Mouse (Mus musculus) CH12.LX (cell line): ENCODE data around the gene Pigu. TPM values are rescaled to one million over a fixed set of nuclear protein-coding genes. Genes with fewer than 3 reads are reported as not detected.

Source experiments
- DNase-seq: peaks from one replicate; pipeline ENCODE4 v3.0.0-alpha.2; 2013; ENCODE audit errors: extremely low read depth
- H3K27ac ChIP-seq: 2 replicates; pipeline ENCODE4 v1.5.1; 2012; ENCODE audit warnings: low read depth, mild to moderate bottlenecking, control low read depth, moderate library complexity; ENCODE audit not compliant: insufficient read depth
- H3K27me3 ChIP-seq: replicated peaks from 2 replicates; pipeline ENCODE3; 2012; ENCODE audit warnings: inconsistent platforms
- H3K36me3 ChIP-seq, 2 experiments: replicated peaks in 1 of 2; 2 replicates each; pipeline versions ENCODE3 to v1.6.1; 2012; ENCODE audit warnings: inconsistent platforms in 1 of 2, low read length in 1 of 2, mild to moderate bottlenecking in 1 of 2, mixed read lengths in 1 of 2, moderate library complexity in 1 of 2; ENCODE audit not compliant: control insufficient read depth in 1 of 2, insufficient read depth in 1 of 2
- H3K4me1 ChIP-seq, 2 experiments: 2 replicates each; pipeline ENCODE4 v1.6.1; 2012; ENCODE audit warnings: inconsistent platforms in 1 of 2, moderate library complexity in 1 of 2; ENCODE audit not compliant: insufficient read depth in 2 of 2, control insufficient read depth in 1 of 2
- H3K4me2 ChIP-seq: 2 replicates; pipeline ENCODE4 v1.6.1; 2012; ENCODE audit warnings: low read depth, mild to moderate bottlenecking, control low read depth; ENCODE audit not compliant: poor library complexity, insufficient read depth, severe bottlenecking
- H3K4me3 ChIP-seq, 3 experiments: fragments of 150-350 bp in 1 of 3; sonication (generic) in 1 of 3; replicated peaks in 1 of 3; 2 replicates each; pipeline versions ENCODE3 to v1.5.1; 2011 to 2012; ENCODE audit warnings: low read depth in 2 of 3, low read length in 2 of 3, mild to moderate bottlenecking in 2 of 3, moderate library complexity in 2 of 3, control low read depth in 1 of 3, improper control_type of control experiment in 1 of 3, inconsistent platforms in 1 of 3, mixed read lengths in 1 of 3; ENCODE audit not compliant: poor library complexity in 1 of 3
- H3K79me2 ChIP-seq: replicated peaks from 2 replicates; pipeline ENCODE4 v1.6.1; 2012; ENCODE audit warnings: mild to moderate bottlenecking, moderate library complexity; ENCODE audit not compliant: control insufficient read depth, poor library complexity, insufficient read depth, severe bottlenecking; ENCODE audit errors: extremely low read depth
- H3K9ac ChIP-seq: 2 replicates; pipeline ENCODE4 v1.6.1; 2012; ENCODE audit warnings: low read depth, mild to moderate bottlenecking, control low read depth, moderate library complexity; ENCODE audit not compliant: insufficient read depth
- H3K9me3 ChIP-seq: replicated peaks from 2 replicates; pipeline ENCODE3; 2012; ENCODE audit warnings: low read length, inconsistent platforms, mixed read lengths
- CHD1 ChIP-seq: IDR thresholded peaks from 2 replicates; pipeline ENCODE4 v1.6.1; 2012; ENCODE audit warnings: low read depth, low read length, improper control_type of control experiment, inconsistent platforms
- CHD2 ChIP-seq: IDR thresholded peaks from 2 replicates; pipeline ENCODE4 v1.6.1; 2011; ENCODE audit warnings: low read length, improper control_type of control experiment
- CTCF ChIP-seq, 2 experiments: IDR thresholded peaks in 1 of 2; conservative IDR thresholded peaks in 1 of 2; 2 replicates each; pipeline ENCODE4 v1.5.1; 2011 to 2012; ENCODE audit warnings: low read depth in 2 of 2, low read length in 2 of 2, improper control_type of control experiment in 1 of 2, inconsistent platforms in 1 of 2, mild to moderate bottlenecking in 1 of 2, moderate library complexity in 1 of 2
- E2F4 ChIP-seq: IDR thresholded peaks from 2 replicates; pipeline ENCODE4 v1.6.1; 2011; ENCODE audit warnings: low read depth, low read length, improper control_type of control experiment; ENCODE audit not compliant: insufficient replicate concordance
- ELF1 ChIP-seq: IDR thresholded peaks from 2 replicates; pipeline ENCODE4 v1.6.1; 2014; ENCODE audit warnings: low read depth, mild to moderate bottlenecking, inconsistent platforms, low read length, improper control_type of control experiment
- IRF4 ChIP-seq: IDR thresholded peaks from 2 replicates; pipeline ENCODE4 v1.6.1; 2014; ENCODE audit warnings: low read depth, mild to moderate bottlenecking, inconsistent platforms, low read length, improper control_type of control experiment
- JUN ChIP-seq: IDR thresholded peaks from 2 replicates; pipeline ENCODE4 v1.6.1; 2011; ENCODE audit warnings: low read depth, mild to moderate bottlenecking, low read length, improper control_type of control experiment, moderate library complexity; ENCODE audit not compliant: insufficient read depth
- KAT2A ChIP-seq: IDR thresholded peaks from 2 replicates; pipeline ENCODE4 v1.6.1; 2012; ENCODE audit warnings: low read length, improper control_type of control experiment, inconsistent platforms; ENCODE audit not compliant: insufficient replicate concordance
- MAZ ChIP-seq: IDR thresholded peaks from 2 replicates; pipeline ENCODE4 v1.6.1; 2012; ENCODE audit warnings: low read depth, mild to moderate bottlenecking, inconsistent platforms, low read length, improper control_type of control experiment, moderate library complexity
- MEF2A ChIP-seq: IDR thresholded peaks from 2 replicates; pipeline ENCODE4 v1.6.1; 2014; ENCODE audit warnings: low read depth, mild to moderate bottlenecking, inconsistent platforms, low read length, improper control_type of control experiment, borderline replicate concordance
- MXI1 ChIP-seq: IDR thresholded peaks from 2 replicates; pipeline ENCODE4 v1.6.1; 2011; ENCODE audit warnings: mild to moderate bottlenecking, low read depth, low read length, improper control_type of control experiment
- MYC ChIP-seq: IDR thresholded peaks from 2 replicates; pipeline ENCODE4 v1.6.1; 2011; ENCODE audit warnings: low read depth, mild to moderate bottlenecking, improper control_type of control experiment, low read length
- NRF1 ChIP-seq: IDR thresholded peaks from 2 replicates; pipeline ENCODE4 v1.6.1; 2014; ENCODE audit warnings: low read depth, mild to moderate bottlenecking, inconsistent platforms, low read length, improper control_type of control experiment, moderate library complexity
- PAX5 ChIP-seq: IDR thresholded peaks from 2 replicates; pipeline ENCODE4 v1.6.1; 2012; ENCODE audit warnings: low read length, inconsistent platforms, mixed read lengths
- POLR2A ChIP-seq: IDR thresholded peaks from 2 replicates; pipeline ENCODE4 v1.6.1; 2011; ENCODE audit warnings: low read depth, mild to moderate bottlenecking, improper control_type of control experiment, low read length
- POLR2AphosphoS2 ChIP-seq: IDR thresholded peaks from 2 replicates; pipeline ENCODE4 v1.6.1; 2011; ENCODE audit warnings: low read depth, low read length, improper control_type of control experiment
- RAD21 ChIP-seq: IDR thresholded peaks from 2 replicates; pipeline ENCODE4 v1.6.1; 2011; ENCODE audit warnings: low read depth, mild to moderate bottlenecking, low read length, improper control_type of control experiment, moderate library complexity
- RCOR1 ChIP-seq: conservative IDR thresholded peaks from 2 replicates; pipeline ENCODE4 v1.6.1; 2012; ENCODE audit warnings: low read depth, mild to moderate bottlenecking, inconsistent platforms, low read length, improper control_type of control experiment
- SMC3 ChIP-seq: IDR thresholded peaks from 2 replicates; pipeline ENCODE4 v1.6.1; 2011; ENCODE audit warnings: low read depth, low read length, improper control_type of control experiment
- TBP ChIP-seq: conservative IDR thresholded peaks from 2 replicates; pipeline ENCODE4 v1.6.1; 2011; ENCODE audit warnings: low read depth, low read length, improper control_type of control experiment
- USF2 ChIP-seq: conservative IDR thresholded peaks from 2 replicates; pipeline ENCODE4 v1.6.1; 2011; ENCODE audit warnings: low read depth, low read length, improper control_type of control experiment
- ZC3H11A ChIP-seq: IDR thresholded peaks from 2 replicates; pipeline ENCODE4 v1.6.1; 2012; ENCODE audit warnings: low read depth, mild to moderate bottlenecking, inconsistent platforms, low read length, improper control_type of control experiment
- ZMIZ1 ChIP-seq: IDR thresholded peaks from 2 replicates; pipeline ENCODE4 v1.6.1; 2012; ENCODE audit warnings: low read depth, mild to moderate bottlenecking, inconsistent platforms, low read length, improper control_type of control experiment
- dilution Hi-C: fragments of 300-500 bp; cut with MboI; formaldehyde crosslinking; loops from 2 replicates; pipeline ENCODE4 v1.14.3; 2020; ENCODE audit warnings: low sequenced_read_pairs; ENCODE audit not compliant: extremely low pct_unique_long_range_greater_than_20kb, extremely low pct_ligation_motif_present
- in situ Hi-C: fragments of 300-500 bp; cut with MboI; formaldehyde crosslinking; loops from 3 replicates; pipeline ENCODE4 v1.14.3; 2019; ENCODE audit warnings: low sequenced_read_pairs, low pct_ligation_motif_present, low pct_unique_long_range_greater_than_20kb, mixed read lengths
- polyA plus RNA-seq: library from polyadenylated mRNA; unstranded; fragments of >175 nt; gene quantifications from 2 replicates; pipeline ENCODE4 v1.2.1, GENCODE M21; 2012; ENCODE audit warnings: low read depth; ENCODE audit not compliant: insufficient read length
- total RNA-seq, 2 experiments: library from RNA; depleted of rRNA; stranded (reverse); fragments of 300-350 nt in 1 of 2; fragments of >200 nt in 1 of 2; gene quantifications; 2 replicates each; pipeline ENCODE4 v1.2.3; 2012 to 2014

The Pigu gene
- total and polyA plus RNA-seq, 3 experiments = 29.0 to 57.3 (median 39.1) TPM

- H3K9ac ChIP-seq = no peak overlapping the region
- no peak overlapping the region for H3K4me3 ChIP-seq
- H3K4me2 ChIP-seq = no peak overlapping the region
- dilution Hi-C loops (no loop called here), in situ Hi-C loops (no loop called here)
- peaks cover 20 to 71% of the 10 kb centered on the region in 2 experiments for H3K36me3 ChIP-seq
- no peak overlapping the region for H3K27ac ChIP-seq
- no peak for DNase-seq
- no peaks in the 10 kb centered on the region for H3K79me2 ChIP-seq
- no peaks in the 10 kb centered on the region for H3K9me3 ChIP-seq
- H3K27me3 ChIP-seq = no peaks in the 10 kb centered on the region
- peaks cover 0 to 14% of the 10 kb centered on the region in 2 experiments; a peak in 2 of 4 replicates for H3K4me1 ChIP-seq
- TF ChIP-seq ZC3H11A (no peak), ELF1 (no peak), PAX5 (no peak), E2F4 (no peak), USF2 (no peak), SMC3 (no peak), RAD21 (no peak), TBP (no peak), CTCF (conservative IDR thresholded peaks at IDR 0.05 in 1 of 2, IDR thresholded peaks at IDR 0.05 in 1 of 2; ENCODE audit: low read depth in 2 of 2, low read length in 2 of 2) (no peak), KAT2A (no peak), POLR2A (no peak), MXI1 (no peak), CHD1 (no peak), MAZ (no peak), NRF1 (no peak)
These were observed 71.5 kb downstream of the Pigu start for GRCm38 (mm10) chr2:155285744-155286143.

- Histone ChIP-seq H3K27ac (no peak overlapping the region), H3K4me1 (peaks cover 0 to 21% of the 10 kb centered on the region in 2 experiments; a peak in 2 of 4 replicates), H3K9ac (no peak overlapping the region), H3K27me3 (no peaks in the 10 kb centered on the region), H3K9me3 (no peaks in the 10 kb centered on the region), H3K79me2 (no peaks in the 10 kb centered on the region), H3K4me2 (no peak overlapping the region), H3K36me3 (peaks cover 17 to 68% of the 10 kb centered on the region in 2 experiments), H3K4me3 (no peak overlapping the region)
- TF ChIP-seq ZMIZ1 = no peak
- no peak for TF ChIP-seq MYC
- no peak for TF ChIP-seq IRF4
- TF ChIP-seq CHD2 = no peak
- TF ChIP-seq USF2 = no peak
- no peak for TF ChIP-seq JUN
- no peak for TF ChIP-seq RCOR1
- no peak for TF ChIP-seq POLR2AphosphoS2
- TF ChIP-seq TBP = no peak
- no peak for TF ChIP-seq MEF2A
- TF ChIP-seq CHD1 = no peak
- TF ChIP-seq SMC3 = no peak
- dilution Hi-C loops (no loop called here), in situ Hi-C loops (no loop called here)
- DNase-seq = no peak
These were observed 72.6 kb downstream of the Pigu start for GRCm38 (mm10) chr2:155284647-155285046.
